Mouse (Mus musculus) neural tube, embryonic 11.5 days (tissue): ENCODE results near the gene Glipr2. TPM values are rescaled to one million over a fixed set of nuclear protein-coding genes. Genes with fewer than 3 reads are reported as not detected.

Experiments
- ATAC-seq: fragments of 200-750 bp; cut with Nextera tagmentation; 2 replicates; pipeline ENCODE4 v1.8.0; 2017; ENCODE audit warnings: moderate number of reproducible peaks, mild to moderate bottlenecking, moderate TSS enrichment, moderate library complexity; ENCODE audit not compliant: insufficient read depth, low FRiP score, low TSS enrichment
- DNase-seq: peaks from one replicate; pipeline ENCODE4 v3.0.0-alpha.2; 2015; ENCODE audit warnings: low spot score
- H3K27ac ChIP-seq: fragments of 300-500 bp; sonication (generic); 2 replicates; pipeline ENCODE4 v1.5.1; 2014; ENCODE audit warnings: low read depth, mild to moderate bottlenecking, low read length
- H3K27me3 ChIP-seq: fragments of 300-500 bp; sonication (generic); 2 replicates; pipeline ENCODE4 v1.6.1; 2014; ENCODE audit warnings: mild to moderate bottlenecking, low read length, mixed read lengths; ENCODE audit not compliant: control insufficient read depth, insufficient read depth
- H3K36me3 ChIP-seq: fragments of 300-500 bp; sonication (generic); 2 replicates; pipeline ENCODE4 v1.6.1; 2014; ENCODE audit warnings: mild to moderate bottlenecking, low read length, moderate library complexity, mixed read lengths; ENCODE audit not compliant: control insufficient read depth, insufficient read depth
- H3K4me1 ChIP-seq: fragments of 300-500 bp; sonication (generic); 2 replicates; pipeline ENCODE4 v1.6.1; 2014; ENCODE audit warnings: low read length, mixed read lengths; ENCODE audit not compliant: control insufficient read depth, insufficient read depth
- H3K4me2 ChIP-seq: fragments of 300-500 bp; sonication (generic); 2 replicates; pipeline ENCODE4 v1.6.1; 2014; ENCODE audit warnings: low read depth, mild to moderate bottlenecking, moderate library complexity
- H3K4me3 ChIP-seq: fragments of 300-500 bp; sonication (generic); 2 replicates; pipeline ENCODE4 v1.5.1; 2014; ENCODE audit warnings: low read depth, low read length
- H3K9ac ChIP-seq: fragments of 300-500 bp; sonication (generic); 2 replicates; pipeline ENCODE4 v1.6.1; 2014; ENCODE audit warnings: mild to moderate bottlenecking, low read length
- H3K9me3 ChIP-seq: fragments of 300-500 bp; sonication (generic); 2 replicates; pipeline ENCODE4 v1.6.1; 2016; ENCODE audit warnings: low read length; ENCODE audit not compliant: control insufficient read depth
- WGBS: fragments of 180-500 bp; shearing (Covaris S2); extraction: QIAGEN DNeasy Blood & Tissue Kit; methylation state at CpG from one replicate; pipeline ENCODE4 v1.1.7; 2014; 5-methylcytosine and 5-hydroxymethylcytosine counted together
- polyA plus RNA-seq: library from polyadenylated mRNA; unstranded; fragments of >200 nt; fragmentation: Nextera tagmentation; extraction: Ambion mirVana; gene quantifications from 2 replicates; pipeline ENCODE4 v1.2.1, GENCODE M21; 2014

Glipr2 gene
- 109 and 117 TPM in 2 replicates for polyA plus RNA-seq

DNA sequence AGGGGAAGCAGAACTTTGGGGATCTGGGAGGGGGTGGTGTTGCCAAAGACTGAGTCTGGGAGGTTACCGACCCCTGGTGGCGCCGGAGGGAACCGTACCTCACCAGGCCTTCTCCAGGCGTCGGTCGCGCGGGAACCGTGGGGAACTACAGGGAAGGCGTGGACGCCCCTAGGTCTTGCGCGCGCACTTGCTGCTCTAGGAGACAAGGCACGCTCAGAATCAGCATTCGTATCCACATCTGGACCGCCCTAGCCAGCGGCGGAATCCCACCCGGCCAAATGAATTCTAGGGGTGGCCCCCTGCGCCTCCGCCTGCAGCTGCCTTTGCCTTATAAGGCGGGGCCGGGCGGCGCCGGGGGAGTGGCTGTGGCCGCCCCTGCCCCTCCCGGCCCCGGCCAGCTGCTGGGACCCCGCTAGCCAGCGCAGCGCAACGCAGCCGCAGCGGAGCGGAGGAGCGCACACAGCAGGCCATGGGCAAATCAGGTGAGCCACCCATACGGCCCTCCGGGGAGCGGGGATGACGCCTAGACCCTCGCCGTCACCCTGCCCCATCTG is at the start of gene Glipr2:
Glipr2 (plus strand) TSS at position 110 of the 554 bp plus-strand sequence.
- H3K4me1 ChIP-seq: peaks cover 15% of the 10 kb centered on the region
- DNase-seq: peak; percentile 93

DNA sequence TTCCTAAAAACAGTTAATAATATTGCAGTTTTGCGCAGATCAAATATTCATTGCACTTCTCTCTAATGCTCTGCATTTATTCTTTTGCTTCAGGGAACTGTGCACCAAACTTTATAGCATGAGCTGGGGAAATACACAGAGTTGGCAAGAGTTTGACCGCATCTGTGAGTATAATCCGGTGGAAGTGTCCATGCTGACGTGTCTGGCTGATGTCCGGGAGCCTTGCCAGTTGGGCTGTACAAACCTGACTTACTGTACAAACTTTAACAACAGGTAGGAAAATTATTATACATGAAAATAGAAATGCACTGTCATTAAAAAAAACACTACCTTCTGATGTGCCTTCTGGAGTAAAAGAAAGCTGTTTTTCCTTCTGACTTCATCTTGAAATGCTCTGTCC is 39.0 kb upstream of the Glipr2 start:
- WGBS: 95% methylated on average over 5 of the region's 5 CpGs
- Histone ChIP-seq H3K4me3 (no peak overlapping the region), H3K27ac (no peak overlapping the region), H3K9ac (no peak overlapping the region), H3K27me3 (no peaks in the 10 kb centered on the region), H3K36me3 (peaks cover 3% of the 10 kb centered on the region; the same call in 1 of the 2 replicates), H3K4me1 (no peaks in the 10 kb centered on the region), H3K4me2 (no peak overlapping the region), H3K9me3 (no peaks in the 10 kb centered on the region)
- no peak for ATAC-seq
- DNase-seq: no peak

More for the DNA sequence above, at the start of gene Glipr2:
- H3K36me3 ChIP-seq: no peaks in the 10 kb centered on the region
- peak within 1 kb of the TSS; percentile 70 for H3K27ac ChIP-seq
- peak within 1 kb of the TSS; percentile 77 for H3K4me3 ChIP-seq
- no peaks in the 10 kb centered on the region for H3K9me3 ChIP-seq
- no peaks in the 10 kb centered on the region for H3K27me3 ChIP-seq
- WGBS: under 1% methylated on average over 45 of the region's 45 CpGs
- peak; percentile 83 for ATAC-seq
- peak within 1 kb of the TSS; percentile 92 for H3K4me2 ChIP-seq
- H3K9ac ChIP-seq: peak within 1 kb of the TSS; percentile 85

DNA sequence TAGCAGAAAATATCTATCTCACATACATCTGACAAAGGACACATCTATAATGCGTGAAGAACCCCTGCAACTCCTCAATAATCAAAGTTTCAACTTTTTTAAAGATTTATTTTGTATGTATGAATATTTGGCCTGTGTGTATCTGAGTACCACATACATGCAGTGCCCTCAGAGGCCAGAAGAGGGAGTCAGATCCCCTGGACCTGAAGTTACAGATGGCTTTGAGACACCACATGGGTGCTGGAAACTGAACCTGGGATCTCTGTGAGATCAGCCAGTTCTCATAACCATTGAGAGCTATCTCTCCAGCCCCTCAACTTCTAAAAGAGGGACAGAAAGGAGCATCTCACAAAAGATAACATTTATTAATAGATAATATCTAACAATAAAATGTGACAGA is 36.6 kb upstream of the Glipr2 start:
- peaks cover 3% of the 10 kb centered on the region; the same call in 1 of the 2 replicates for H3K36me3 ChIP-seq
- no peak for ATAC-seq
- H3K9ac ChIP-seq: no peak overlapping the region
- 94% methylated on average over 1 of the region's 1 CpGs for WGBS
- no peak overlapping the region for H3K27ac ChIP-seq
- no peaks in the 10 kb centered on the region for H3K27me3 ChIP-seq
- no peak overlapping the region for H3K4me3 ChIP-seq
- no peak overlapping the region for H3K4me2 ChIP-seq
- no peaks in the 10 kb centered on the region for H3K4me1 ChIP-seq
- DNase-seq: no peak
- H3K9me3 ChIP-seq: no peaks in the 10 kb centered on the region

- WGBS: 88% methylated on average over 6 of the region's 6 CpGs
- H3K9ac ChIP-seq: no peak overlapping the region
- peaks cover 5% of the 10 kb centered on the region for H3K36me3 ChIP-seq
- H3K27ac ChIP-seq: no peak overlapping the region
- DNase-seq (no peak), ATAC-seq (no peak)
- H3K4me1 ChIP-seq: no peaks in the 10 kb centered on the region
- no peaks in the 10 kb centered on the region for H3K9me3 ChIP-seq
- no peaks in the 10 kb centered on the region for H3K27me3 ChIP-seq
- no peak overlapping the region for H3K4me3 ChIP-seq
- H3K4me2 ChIP-seq: no peak overlapping the region
Observed at GRCm38 (mm10) chr4:43925125-43925524, 32.1 kb upstream of the Glipr2 start.

- ATAC-seq (no peak), DNase-seq (peak; percentile 92)
- no peaks in the 10 kb centered on the region for H3K9me3 ChIP-seq
- H3K4me1 ChIP-seq: no peaks in the 10 kb centered on the region
- no peak overlapping the region for H3K27ac ChIP-seq
- H3K27me3 ChIP-seq: no peaks in the 10 kb centered on the region
- no peak overlapping the region for H3K4me3 ChIP-seq
- peaks cover 5% of the 10 kb centered on the region for H3K36me3 ChIP-seq
- 17% methylated on average over 3 of the region's 3 CpGs for WGBS
- no peak overlapping the region for H3K9ac ChIP-seq
- no peak overlapping the region for H3K4me2 ChIP-seq
Observed at GRCm38 (mm10) chr4:43925779-43926178, 31.4 kb upstream of the Glipr2 start.

GRCm38 (mm10) chr4:43927826-43928225 is 29.4 kb upstream of the Glipr2 start:
- H3K4me1 ChIP-seq: no peaks in the 10 kb centered on the region
- peaks cover 5% of the 10 kb centered on the region for H3K36me3 ChIP-seq
- H3K9ac ChIP-seq: no peak overlapping the region
- H3K4me3 ChIP-seq: no peak overlapping the region
- ATAC-seq (no peak), DNase-seq (no peak)
- H3K27ac ChIP-seq: no peak overlapping the region
- H3K4me2 ChIP-seq: no peak overlapping the region
- no peaks in the 10 kb centered on the region for H3K27me3 ChIP-seq
- no peaks in the 10 kb centered on the region for H3K9me3 ChIP-seq
- WGBS: 91% methylated on average over 3 of the region's 3 CpGs

GRCm38 (mm10) chr4:43931877-43932276 is 25.3 kb upstream of the Glipr2 start:
- Histone ChIP-seq H3K4me3 (no peak overlapping the region), H3K9me3 (no peaks in the 10 kb centered on the region), H3K4me2 (no peak overlapping the region), H3K36me3 (peaks cover 2% of the 10 kb centered on the region), H3K27me3 (no peaks in the 10 kb centered on the region), H3K9ac (no peak overlapping the region), H3K4me1 (no peaks in the 10 kb centered on the region), H3K27ac (no peak overlapping the region)
- 86% methylated on average over 4 of the region's 4 CpGs for WGBS
- DNase-seq (no peak), ATAC-seq (no peak)

GRCm38 (mm10) chr4:43936186-43936585 is 21.0 kb upstream of the Glipr2 start:
- WGBS: 87% methylated on average over 4 of the region's 4 CpGs

More at GRCm38 (mm10) chr4:43936186-43936585, 21.0 kb upstream of the Glipr2 start:
- Histone ChIP-seq H3K4me3 (no peak overlapping the region), H3K4me2 (no peak overlapping the region), H3K9ac (no peak overlapping the region), H3K9me3 (no peaks in the 10 kb centered on the region), H3K36me3 (peaks cover 4% of the 10 kb centered on the region), H3K27ac (no peak overlapping the region), H3K4me1 (no peaks in the 10 kb centered on the region), H3K27me3 (no peaks in the 10 kb centered on the region)
- no peak for ATAC-seq
- DNase-seq: no peak
